Comparison of ENCODE assay signal across 10 mouse cellular contexts in genomic region chr3:96937606-96938005, GRCm38 (mm10). TPM values are rescaled to one million over a fixed set of nuclear protein-coding genes. Genes with fewer than 3 reads are reported as not detected.
A peak's percentile ranks its signal among the peaks of the same experiment; 100 is the strongest.
DNase-seq lines count a peak whose midpoint lies in the region; ATAC-seq and TF ChIP-seq lines count a peak whose summit lies in the region.
"Had no signal": no experiment of that assay in that cellular context is flagged by ENCODE, and none has a peak within 500 bp of the region (broad histone marks: within the 10 kb centered on the region; RNA-seq: fewer than 3 reads in every experiment).

No protein-coding gene starts in this region.

- 18% methylated on average over 5 of the region's 5 CpGs for WGBS in hindbrain, embryonic 11.5 days
- 6% methylated on average over 5 of the region's 5 CpGs for WGBS in midbrain, embryonic 13.5 days
- 33% methylated on average over 5 of the region's 5 CpGs for WGBS in liver, embryonic 12.5 days (ENCODE audit: insufficient replicate concordance)

- no peaks in the 10 kb centered on the region for H3K4me1 ChIP-seq in ES-E14 (ENCODE audit: control insufficient read depth in 2 of 2, insufficient read depth in 2 of 2, low read length in 2 of 2, poor library complexity in 1 of 2)
- H3K4me1 ChIP-seq in hindbrain, embryonic 11.5 days (replicated peaks; ENCODE audit: control insufficient read depth, insufficient read depth, low read length), result peaks cover 5% of the 10 kb centered on the region; the same call in 1 of the 2 replicates
- peaks cover 21% of the 10 kb centered on the region for H3K4me1 ChIP-seq in midbrain, embryonic 13.5 days (replicated peaks)
- no peaks in the 10 kb centered on the region for H3K4me1 ChIP-seq in liver, embryonic 12.5 days
- H3K4me1 ChIP-seq: embryonic facial prominence, embryonic 15.5 days had no signal

- in situ Hi-C loops in ES-E14 (cut with MboI; ENCODE audit: low sequenced_read_pairs in 2 of 2, unreplicated experiment in 2 of 2), result loop anchor here (5.0 to 25.0 kb wide), 4 partner anchors 247 to 400 kb away; no protein-coding TSS in a partner anchor

- H3K9me3 ChIP-seq in ES-E14 (ENCODE audit: control insufficient read depth, insufficient read depth, low read depth, low read length), result no peaks in the 10 kb centered on the region
- no peaks in the 10 kb centered on the region for H3K9me3 ChIP-seq in hindbrain, embryonic 11.5 days (ENCODE audit: control insufficient read depth, low read length)
- H3K9me3 ChIP-seq in midbrain, embryonic 13.5 days, result no peaks in the 10 kb centered on the region
- no peaks in the 10 kb centered on the region for H3K9me3 ChIP-seq in liver, embryonic 12.5 days (replicated peaks)
- H3K9me3 ChIP-seq: embryonic facial prominence, embryonic 15.5 days had no signal

- H3K36me3 ChIP-seq in ES-E14 (ENCODE audit: control insufficient read depth, insufficient read depth, low read length, poor library complexity, severe bottlenecking), result no peaks in the 10 kb centered on the region
- no peaks in the 10 kb centered on the region for H3K36me3 ChIP-seq in hindbrain, embryonic 11.5 days (ENCODE audit: control insufficient read depth, insufficient read depth, low read length)
- H3K36me3 ChIP-seq in midbrain, embryonic 13.5 days, result no peaks in the 10 kb centered on the region
- no peaks in the 10 kb centered on the region for H3K36me3 ChIP-seq in liver, embryonic 12.5 days
- H3K36me3 ChIP-seq: embryonic facial prominence, embryonic 15.5 days had no signal

- ATAC-seq in hindbrain, embryonic 11.5 days (ENCODE audit: low FRiP score), result peak; percentile 66
- ATAC-seq in midbrain, embryonic 13.5 days, result peak; percentile 84
- ATAC-seq in liver, embryonic 12.5 days, result no peak
- ATAC-seq: liver, postnatal 0 days had no signal

- H3K9ac ChIP-seq in ES-E14 (ENCODE audit: insufficient read depth, low read depth, low read length, poor library complexity, severe bottlenecking), result no peak overlapping the region
- H3K9ac ChIP-seq in hindbrain, embryonic 11.5 days (ENCODE audit: low read depth, low read length), result no peak overlapping the region
- 0 out of 2 replicates have a peak overlapping the region, but pooled peaks have one; percentile 5 for H3K9ac ChIP-seq in midbrain, embryonic 13.5 days (replicated peaks)
- no peak overlapping the region for H3K9ac ChIP-seq in liver, embryonic 12.5 days
- H3K9ac ChIP-seq: embryonic facial prominence, embryonic 15.5 days; liver, postnatal 0 days had no signal

- H3K4me3 ChIP-seq in ES-E14 (ENCODE audit: insufficient read depth in 1 of 2, low read depth in 1 of 2, low read length in 2 of 2, poor library complexity in 1 of 2, severe bottlenecking in 1 of 2), result no peak overlapping the region
- H3K4me3 ChIP-seq in hindbrain, embryonic 11.5 days (ENCODE audit: low read depth, low read length), result no peak overlapping the region
- no peak overlapping the region for H3K4me3 ChIP-seq in midbrain, embryonic 13.5 days (replicated peaks)
- no peak overlapping the region for H3K4me3 ChIP-seq in liver, embryonic 12.5 days
- H3K4me3 ChIP-seq: embryonic facial prominence, embryonic 15.5 days had no signal

- no peak overlapping the region for H3K4me2 ChIP-seq in hindbrain, embryonic 11.5 days (replicated peaks; ENCODE audit: low read depth, low read length)
- peak overlapping the region; percentile 19; the same call in 1 of the 2 replicates for H3K4me2 ChIP-seq in midbrain, embryonic 13.5 days (replicated peaks)
- no peak overlapping the region for H3K4me2 ChIP-seq in liver, embryonic 12.5 days
- H3K4me2 ChIP-seq: embryonic facial prominence, embryonic 15.5 days had no signal

- no peaks in the 10 kb centered on the region for H3K27me3 ChIP-seq in hindbrain, embryonic 11.5 days (ENCODE audit: control insufficient read depth, insufficient read depth, low read length)
- peaks cover 19% of the 10 kb centered on the region for H3K27me3 ChIP-seq in midbrain, embryonic 13.5 days
- H3K27me3 ChIP-seq in liver, embryonic 12.5 days (replicated peaks), result peaks cover 20% of the 10 kb centered on the region

- peak; percentile 17 to 35 for DNase-seq in cerebellum, postnatal 10 days
- no peak for DNase-seq in cerebellum, adult 8-10 months
- peak; percentile 11 for DNase-seq in ES-E14 (ENCODE audit: low read depth, low spot score)
- peak; percentile 48 for DNase-seq in hindbrain, embryonic 11.5 days (ENCODE audit: low spot score)
- DNase-seq in urinary bladder, postnatal 25 days (ENCODE audit: low spot score), result no peak
- DNase-seq in urinary bladder, postnatal 14 days (ENCODE audit: low spot score), result no peak
- DNase-seq: liver, postnatal 0 days had no signal

- H3K27ac ChIP-seq in ES-E14 (ENCODE audit: insufficient read depth, low read depth, low read length, poor library complexity, severe bottlenecking), result no peak overlapping the region
- peak overlapping the region; percentile 33; the same call in 1 of the 2 replicates for H3K27ac ChIP-seq in hindbrain, embryonic 11.5 days (ENCODE audit: low read depth, low read length)
- peak overlapping the region; percentile 46; the same call in 1 of the 2 replicates for H3K27ac ChIP-seq in midbrain, embryonic 13.5 days
- H3K27ac ChIP-seq in liver, embryonic 12.5 days, result no peak overlapping the region
- H3K27ac ChIP-seq: embryonic facial prominence, embryonic 15.5 days had no signal

TF ChIP-seq in ES-E14, 5 proteins besides CTCF, POLR2A, EP300 and RAD21:
- TF ChIP-seq HCFC1 (IDR thresholded peaks at IDR 0.05; ENCODE audit: borderline replicate concordance, insufficient read depth, low read length) (no peak), ZNF384 (IDR thresholded peaks at IDR 0.05; ENCODE audit: low read depth, low read length) (no peak)

RNA-seq across cellular contexts. Expression of gene Gja8, which starts 11.8 kb away (rescaled TPM):
- total RNA-seq in ES-E14 (2012; rRNA removed), result 0.04 and 0.05 TPM in 2 replicates
- not detected in 2 replicates for polyA plus RNA-seq in hindbrain, embryonic 11.5 days (2014; fragmentation: Nextera tagmentation; extraction: Ambion mirVana)
- 0.04 TPM in 1 of 2 replicates, not detected in the other for polyA plus RNA-seq in midbrain, embryonic 13.5 days (2015; fragmentation: Nextera tagmentation; extraction: Ambion mirVana)
- polyA plus RNA-seq in liver, embryonic 12.5 days (2016; fragmentation: Nextera tagmentation; extraction: Ambion mirVana), result not detected in 2 replicates
- polyA plus RNA-seq: liver, postnatal 0 days had no signal

RNA-seq across cellular contexts. Expression of gene Gpr89, which starts 32.5 kb away (rescaled TPM):
- 40.5 and 42.3 TPM in 2 replicates for total RNA-seq in ES-E14 (2012; rRNA removed)
- polyA plus RNA-seq in hindbrain, embryonic 11.5 days (2014; fragmentation: Nextera tagmentation; extraction: Ambion mirVana), result 42.6 and 45.9 TPM in 2 replicates
- 34.8 and 37.0 TPM in 2 replicates for polyA plus RNA-seq in midbrain, embryonic 13.5 days (2015; fragmentation: Nextera tagmentation; extraction: Ambion mirVana)
- polyA plus RNA-seq in liver, embryonic 12.5 days (2016; fragmentation: Nextera tagmentation; extraction: Ambion mirVana), result 33.5 and 34.5 TPM in 2 replicates

RNA-seq across cellular contexts. Expression of gene Gja5, which starts 33.1 kb away (rescaled TPM):
- 0.13 and 0.26 TPM in 2 replicates for total RNA-seq in ES-E14 (2012; rRNA removed)
- polyA plus RNA-seq in hindbrain, embryonic 11.5 days (2014; fragmentation: Nextera tagmentation; extraction: Ambion mirVana), result 2.2 and 2.5 TPM in 2 replicates
- 3.1 and 3.6 TPM in 2 replicates for polyA plus RNA-seq in midbrain, embryonic 13.5 days (2015; fragmentation: Nextera tagmentation; extraction: Ambion mirVana)
- polyA plus RNA-seq in liver, embryonic 12.5 days (2016; fragmentation: Nextera tagmentation; extraction: Ambion mirVana), result 2.5 TPM in 2 replicates

Comparison
In these comparisons a context has a peak if more than half of its experiments do, and no peak if none do; other contexts are left out.
1. DNase-seq: peak in cerebellum, postnatal 10 days (2 of 2), ES-E14 (single experiment) and hindbrain, embryonic 11.5 days (single experiment); none in cerebellum, adult 8-10 months (single experiment), urinary bladder, postnatal 25 days (single experiment) and urinary bladder, postnatal 14 days (single experiment).
2. H3K27ac ChIP-seq: peak in hindbrain, embryonic 11.5 days (single experiment) and midbrain, embryonic 13.5 days (single experiment); none in ES-E14 (single experiment) and liver, embryonic 12.5 days (single experiment).